Mouse (Mus musculus) embryonic facial prominence, embryonic 10.5 days (tissue): ENCODE data around the gene Brinp1. TPM values are rescaled to one million over a fixed set of nuclear protein-coding genes. Genes with fewer than 3 reads are reported as not detected.
"Not testable (repeated sequence)": the region's sequence is repeated elsewhere in the genome, so short reads cannot be mapped to it uniquely, and the experiment has no call there.

Experiments
- DNase-seq: peaks from one replicate; pipeline ENCODE4 v3.0.0-alpha.2; 2017; ENCODE audit warnings: low spot score
- H3K27ac ChIP-seq: fragments of 300-500 bp; sonication (generic); replicated peaks from 2 replicates; pipeline ENCODE4 v1.5.1; 2016; ENCODE audit warnings: mild to moderate bottlenecking
- H3K27me3 ChIP-seq: fragments of 300-500 bp; sonication (generic); replicated peaks from 2 replicates; pipeline ENCODE4 v1.6.1; 2016; ENCODE audit warnings: low read depth, mild to moderate bottlenecking; ENCODE audit not compliant: poor library complexity, severe bottlenecking
- H3K36me3 ChIP-seq: fragments of 300-500 bp; sonication (generic); replicated peaks from 2 replicates; pipeline ENCODE4 v1.6.1; 2016; ENCODE audit warnings: mild to moderate bottlenecking, moderate library complexity
- H3K4me1 ChIP-seq: fragments of 300-500 bp; sonication (generic); 2 replicates; pipeline ENCODE4 v1.6.1; 2016
- H3K4me3 ChIP-seq: fragments of 300-500 bp; sonication (generic); 2 replicates; pipeline ENCODE4 v1.5.1; 2016; ENCODE audit warnings: mild to moderate bottlenecking, moderate library complexity
- H3K9me3 ChIP-seq: fragments of 300-500 bp; sonication (generic); 2 replicates; pipeline ENCODE4 v1.6.1; 2016; ENCODE audit warnings: mild to moderate bottlenecking
- WGBS: fragments of 180-500 bp; shearing (Covaris S2); methylation state at CpG from one replicate; pipeline ENCODE4 v1.1.7; 2016; 5-methylcytosine and 5-hydroxymethylcytosine counted together
- polyA plus RNA-seq: library from polyadenylated mRNA; unstranded; fragments of >200 nt; fragmentation: Nextera tagmentation; extraction: Ambion mirVana; gene quantifications from 2 replicates; pipeline ENCODE4 v1.2.1, GENCODE M21; 2016

Brinp1 gene
- polyA plus RNA-seq, 1 experiment from 2014 or later, result 2.7 TPM

- H3K4me1 ChIP-seq, result no peaks in the 10 kb centered on the region
- no peak overlapping the region for H3K27ac ChIP-seq
- H3K4me3 ChIP-seq, result no peak overlapping the region
- H3K9me3 ChIP-seq, result no peaks in the 10 kb centered on the region
- WGBS, result 81% methylated on average over 11 of the region's 11 CpGs
- DNase-seq, result no peak
- H3K36me3 ChIP-seq, result no peaks in the 10 kb centered on the region
- H3K27me3 ChIP-seq, result no peaks in the 10 kb centered on the region
Measured at GRCm38 (mm10) chr4:68906417-68907210, 47.6 kb downstream of the Brinp1 start.

GRCm38 (mm10) chr4:68890526-68890925 lies 63.7 kb downstream of the Brinp1 start:
- H3K36me3 ChIP-seq, result no peaks in the 10 kb centered on the region
- H3K4me3 ChIP-seq, result no peak overlapping the region
- H3K9me3 ChIP-seq, result no peaks in the 10 kb centered on the region
- H3K27me3 ChIP-seq, result no peaks in the 10 kb centered on the region
- H3K4me1 ChIP-seq, result no peaks in the 10 kb centered on the region
- no peak for DNase-seq
- H3K27ac ChIP-seq, result no peak overlapping the region
- WGBS, result 85% methylated on average over 4 of the region's 4 CpGs

- WGBS, result 90% methylated on average over 2 of the region's 2 CpGs
- H3K27ac ChIP-seq, result no peak overlapping the region
- no peak overlapping the region for H3K4me3 ChIP-seq
- H3K36me3 ChIP-seq, result no peaks in the 10 kb centered on the region
- no peak for DNase-seq
- no peaks in the 10 kb centered on the region for H3K4me1 ChIP-seq
- H3K9me3 ChIP-seq, result no peaks in the 10 kb centered on the region
- no peaks in the 10 kb centered on the region for H3K27me3 ChIP-seq
Measured at GRCm38 (mm10) chr4:68886276-68886675, 67.9 kb downstream of the Brinp1 start.

- Histone ChIP-seq H3K36me3 (no peaks in the 10 kb centered on the region), H3K27me3 (no peaks in the 10 kb centered on the region), H3K4me3 (no peak overlapping the region), H3K4me1 (no peaks in the 10 kb centered on the region), H3K27ac (no peak overlapping the region), H3K9me3 (no peaks in the 10 kb centered on the region)
- no peak for DNase-seq
Measured at GRCm38 (mm10) chr4:68872028-68872427, 82.2 kb downstream of the Brinp1 start.

- WGBS, result 72% methylated on average over 4 of the region's 4 CpGs
- no peaks in the 10 kb centered on the region for H3K36me3 ChIP-seq
- H3K9me3 ChIP-seq, result no peaks in the 10 kb centered on the region
- H3K27ac ChIP-seq, result no peak overlapping the region
- DNase-seq, result no peak
- H3K27me3 ChIP-seq, result no peaks in the 10 kb centered on the region
- H3K4me3 ChIP-seq, result no peak overlapping the region
- no peaks in the 10 kb centered on the region for H3K4me1 ChIP-seq
Measured at GRCm38 (mm10) chr4:68865135-68865767, 88.9 kb downstream of the Brinp1 start.

GRCm38 (mm10) chr4:68864668-68865067 lies 89.5 kb downstream of the Brinp1 start:
- no peak overlapping the region for H3K4me3 ChIP-seq
- H3K36me3 ChIP-seq, result no peaks in the 10 kb centered on the region
- no peaks in the 10 kb centered on the region for H3K4me1 ChIP-seq
- no peak for DNase-seq
- no peaks in the 10 kb centered on the region for H3K9me3 ChIP-seq
- H3K27me3 ChIP-seq, result no peaks in the 10 kb centered on the region
- no peak overlapping the region for H3K27ac ChIP-seq
- WGBS, result 98% methylated on average over 2 of the region's 2 CpGs

GRCm38 (mm10) chr4:68856868-68857267 lies 97.3 kb downstream of the Brinp1 start:
- DNase-seq, result no peak
- Histone ChIP-seq H3K27me3 (no peaks in the 10 kb centered on the region), H3K4me1 (no peaks in the 10 kb centered on the region), H3K27ac (no peak overlapping the region), H3K4me3 (no peak overlapping the region), H3K36me3 (no peaks in the 10 kb centered on the region), H3K9me3 (no peaks in the 10 kb centered on the region)
- 61% methylated on average over 1 of the region's 1 CpGs for WGBS

- DNase-seq, result no peak
- H3K27ac ChIP-seq, result no peak overlapping the region
- H3K9me3 ChIP-seq, result no peaks in the 10 kb centered on the region
- 86% methylated on average over 3 of the region's 3 CpGs for WGBS
- H3K36me3 ChIP-seq, result no peaks in the 10 kb centered on the region
- no peak overlapping the region for H3K4me3 ChIP-seq
- no peaks in the 10 kb centered on the region for H3K4me1 ChIP-seq
- H3K27me3 ChIP-seq, result no peaks in the 10 kb centered on the region
Measured at GRCm38 (mm10) chr4:68849671-68850070, 104.5 kb downstream of the Brinp1 start.

GRCm38 (mm10) chr4:68846976-68847375 lies 107.2 kb downstream of the Brinp1 start:
- WGBS, result 68% methylated on average over 1 of the region's 1 CpGs
- no peak overlapping the region for H3K4me3 ChIP-seq
- no peaks in the 10 kb centered on the region for H3K36me3 ChIP-seq
- no peaks in the 10 kb centered on the region for H3K27me3 ChIP-seq
- H3K9me3 ChIP-seq, result no peaks in the 10 kb centered on the region
- H3K4me1 ChIP-seq, result no peaks in the 10 kb centered on the region
- no peak for DNase-seq
- H3K27ac ChIP-seq, result no peak overlapping the region

GRCm38 (mm10) chr4:68845964-68846363 lies 108.2 kb downstream of the Brinp1 start:
- H3K4me3 ChIP-seq, result no peak overlapping the region
- H3K27me3 ChIP-seq, result no peaks in the 10 kb centered on the region
- H3K4me1 ChIP-seq, result no peaks in the 10 kb centered on the region
- no peaks in the 10 kb centered on the region for H3K9me3 ChIP-seq
- H3K36me3 ChIP-seq, result no peaks in the 10 kb centered on the region
- peak; percentile 28 for DNase-seq
- WGBS, result 51% methylated on average over 3 of the region's 3 CpGs
- no peak overlapping the region for H3K27ac ChIP-seq

- H3K4me1 ChIP-seq, result not testable (repeated sequence)
Measured at GRCm38 (mm10) chr4:68813997-68814396, 140.2 kb downstream of the Brinp1 start.

GRCm38 (mm10) chr4:68806502-68806901 lies 147.7 kb downstream of the Brinp1 start:
- no peaks in the 10 kb centered on the region for H3K9me3 ChIP-seq
- H3K4me3 ChIP-seq, result no peak overlapping the region
- no peak for DNase-seq
- no peaks in the 10 kb centered on the region for H3K36me3 ChIP-seq
- no peak overlapping the region for H3K27ac ChIP-seq
- no peaks in the 10 kb centered on the region for H3K27me3 ChIP-seq
- H3K4me1 ChIP-seq, result no peaks in the 10 kb centered on the region
- WGBS, result 78% methylated on average over 3 of the region's 3 CpGs

More at GRCm38 (mm10) chr4:68813997-68814396, 140.2 kb downstream of the Brinp1 start:
- H3K27me3 ChIP-seq, H3K9me3 ChIP-seq, H3K36me3 ChIP-seq, DNase-seq, H3K4me3 ChIP-seq, H3K27ac ChIP-seq: not testable (repeated sequence)
